Mouse (Mus musculus) midbrain, postnatal 0 days (tissue): ENCODE results near the gene Pak4. TPM values are rescaled to one million over a fixed set of nuclear protein-coding genes. Genes with fewer than 3 reads are reported as not detected.
A peak's percentile ranks its signal among the peaks of the same experiment; 100 is the strongest.
"Not testable (repeated sequence)": the region's sequence is repeated elsewhere in the genome, so short reads cannot be mapped to it uniquely, and the experiment has no call there.

ENCODE experiments used
- ATAC-seq: fragments of 200-750 bp; cut with Nextera tagmentation; 2 replicates; pipeline ENCODE4 v1.8.0; 2017; ENCODE audit warnings: moderate number of reproducible peaks, mild to moderate bottlenecking, moderate TSS enrichment, moderate library complexity; ENCODE audit not compliant: low FRiP score
- DNase-seq: peaks from one replicate; pipeline ENCODE4 v3.0.0-alpha.2; 2015; ENCODE audit warnings: low spot score
- H3K27ac ChIP-seq: fragments of 300-500 bp; sonication (generic); 2 replicates; pipeline ENCODE4 v1.5.1; 2014; ENCODE audit warnings: low read depth, mild to moderate bottlenecking, low read length, mixed read lengths
- H3K27me3 ChIP-seq: fragments of 300-500 bp; sonication (generic); 2 replicates; pipeline ENCODE4 v1.6.1; 2014; ENCODE audit warnings: low read length, control low read depth, mixed read lengths; ENCODE audit not compliant: insufficient read depth
- H3K36me3 ChIP-seq: fragments of 300-500 bp; sonication (generic); 2 replicates; pipeline ENCODE4 v1.6.1; 2014; ENCODE audit warnings: low read length, control low read depth, mixed read lengths; ENCODE audit not compliant: insufficient read depth
- H3K4me1 ChIP-seq: fragments of 300-500 bp; sonication (generic); 2 replicates; pipeline ENCODE4 v1.6.1; 2014; ENCODE audit warnings: mild to moderate bottlenecking, control low read depth, antibody characterized with exemption, low read length, mixed read lengths; ENCODE audit not compliant: insufficient read depth
- H3K4me2 ChIP-seq: fragments of 300-500 bp; sonication (generic); 2 replicates; pipeline ENCODE4 v1.6.1; 2014; ENCODE audit warnings: low read depth, mild to moderate bottlenecking, low read length, mixed read lengths; ENCODE audit not compliant: poor library complexity, severe bottlenecking
- H3K4me3 ChIP-seq: fragments of 300-500 bp; sonication (generic); 2 replicates; pipeline ENCODE4 v1.5.1; 2014; ENCODE audit warnings: low read depth, mild to moderate bottlenecking, low read length, moderate library complexity
- H3K9ac ChIP-seq: fragments of 300-500 bp; sonication (generic); replicated peaks from 2 replicates; pipeline ENCODE4 v1.6.1; 2014; ENCODE audit warnings: mild to moderate bottlenecking, low read length, moderate library complexity, mixed read lengths; ENCODE audit not compliant: poor library complexity, severe bottlenecking
- H3K9me3 ChIP-seq: fragments of 300-500 bp; sonication (generic); 2 replicates; pipeline ENCODE4 v1.6.1; 2016; ENCODE audit warnings: low read length, control low read depth
- CTCF ChIP-seq: IDR thresholded peaks from 2 replicates; pipeline ENCODE4 v1.5.1; 2016; ENCODE audit warnings: antibody characterized with exemption, mild to moderate bottlenecking
- WGBS: fragments of 180-500 bp; shearing (Covaris S2); extraction: QIAGEN DNeasy Blood & Tissue Kit; methylation state at CpG from one replicate; pipeline ENCODE4 v1.1.7; 2014; 5-methylcytosine and 5-hydroxymethylcytosine counted together
- polyA plus RNA-seq: library from polyadenylated mRNA; unstranded; fragments of >200 nt; fragmentation: Nextera tagmentation; extraction: Ambion mirVana; gene quantifications from 2 replicates; pipeline ENCODE4 v1.2.1, GENCODE M21; 2015
- total RNA-seq: library from RNA; depleted of rRNA; stranded (reverse); fragments of >200 nt; gene quantifications from 2 replicates; pipeline ENCODE4 v1.2.3, GENCODE M21; 2014

Pak4 gene
- total and polyA plus RNA-seq, 2 experiments from 2014 or later = 8.9 to 19.8 TPM

GRCm38 (mm10) chr7:28545048-28545890 lies 52.7 kb downstream of the Pak4 start:
- no peak overlapping the region for H3K27ac ChIP-seq

DNA sequence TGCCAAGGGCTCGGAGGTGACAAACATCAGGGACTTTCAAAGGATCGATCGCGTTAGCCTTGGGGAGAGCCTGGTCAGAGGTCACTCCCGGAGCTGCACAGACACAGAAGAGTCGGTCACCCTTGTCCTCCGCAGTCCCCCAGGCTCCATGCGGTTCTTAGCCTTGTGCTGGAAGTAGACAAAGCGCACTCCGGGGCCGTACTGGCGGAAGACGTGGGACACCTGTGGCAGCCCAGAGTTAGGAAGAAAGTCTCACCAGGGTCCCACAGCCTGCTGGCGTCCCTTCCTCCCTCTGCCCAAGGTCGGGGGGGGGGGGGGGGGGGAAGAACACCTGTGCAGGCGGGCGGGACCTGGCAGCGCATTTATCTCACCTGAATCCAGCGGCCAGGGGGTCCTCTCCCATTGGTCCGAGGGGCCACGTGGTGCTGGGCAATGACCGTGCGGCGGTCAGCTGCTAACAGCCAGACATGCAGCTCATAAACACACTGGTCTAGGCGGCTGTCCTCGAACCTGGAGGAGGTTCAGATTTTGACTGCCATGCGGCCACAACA lies 53.9 kb downstream of the Pak4 start:
- Histone ChIP-seq H3K36me3 (no peaks in the 10 kb centered on the region), H3K4me3 (peak overlapping the region; percentile 25), H3K9ac (no peak overlapping the region; the same call in 1 of the 2 replicates), H3K27ac (no peak overlapping the region), H3K27me3 (peaks cover 38% of the 10 kb centered on the region), H3K4me2 (peak overlapping the region; percentile 50), H3K4me1 (0 out of 2 replicates have a peak, but pooled peaks cover 2% of the 10 kb centered on the region), H3K9me3 (no peaks in the 10 kb centered on the region)
- ATAC-seq = peak; percentile 42; the same call in 1 of the 2 replicates
- 5% methylated on average over 23 of the region's 27 CpGs for WGBS
- no peak for DNase-seq
- TF ChIP-seq CTCF = no peak

More at GRCm38 (mm10) chr7:28545048-28545890, 52.7 kb downstream of the Pak4 start:
- no peak overlapping the region for H3K9ac ChIP-seq
- no peaks in the 10 kb centered on the region for H3K36me3 ChIP-seq
- H3K4me3 ChIP-seq = no peak overlapping the region
- 31% methylated on average over 13 of the region's 14 CpGs for WGBS
- DNase-seq (peak; percentile 28), ATAC-seq (no peak)
- 0 out of 2 replicates have a peak, but pooled peaks cover 2% of the 10 kb centered on the region for H3K4me1 ChIP-seq
- TF ChIP-seq CTCF = no peak
- H3K27me3 ChIP-seq = peaks cover 38% of the 10 kb centered on the region
- no peaks in the 10 kb centered on the region for H3K9me3 ChIP-seq
- no peak overlapping the region for H3K4me2 ChIP-seq

- H3K4me1 ChIP-seq = no peaks in the 10 kb centered on the region
- DNase-seq (no peak), ATAC-seq (no peak)
- H3K36me3 ChIP-seq = no peaks in the 10 kb centered on the region
- WGBS = 80% methylated on average over 4 of the region's 4 CpGs
- no peaks in the 10 kb centered on the region for H3K9me3 ChIP-seq
- no peak within 1 kb of the TSS for H3K27ac ChIP-seq
- no peak within 1 kb of the TSS for H3K9ac ChIP-seq
- peaks cover 15% of the 10 kb centered on the region; the same call in 1 of the 2 replicates for H3K27me3 ChIP-seq
- H3K4me2 ChIP-seq = no peak within 1 kb of the TSS
- no peak for TF ChIP-seq CTCF
- no peak within 1 kb of the TSS for H3K4me3 ChIP-seq
Measured at GRCm38 (mm10) chr7:28540526-28540925, 57.5 kb downstream of the Pak4 start, which contains the start of gene Sycn. Gene Sycn (plus strand): TSS chr7:28540885.

DNA sequence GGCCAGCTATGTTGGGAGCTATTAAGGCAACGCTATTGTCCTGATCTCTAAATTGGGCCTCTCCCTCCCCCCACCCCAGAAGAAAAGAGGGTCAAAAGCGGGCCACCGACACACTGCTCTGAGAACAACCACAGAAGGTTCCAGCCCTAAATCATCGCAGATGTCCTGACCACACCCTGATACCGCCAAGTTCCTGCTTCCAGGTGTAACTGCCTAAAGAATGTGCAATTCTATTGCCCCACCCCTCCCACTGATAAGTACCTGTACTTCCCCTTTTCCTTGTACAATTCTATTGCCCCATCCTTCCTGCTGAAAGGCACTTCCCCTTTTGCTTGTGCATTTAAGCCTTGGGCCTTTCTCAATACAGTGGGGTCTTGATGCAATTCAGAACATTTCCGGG lies 59.1 kb downstream of the Pak4 start:
- H3K9ac ChIP-seq, DNase-seq, H3K9me3 ChIP-seq, H3K27me3 ChIP-seq, H3K27ac ChIP-seq, ATAC-seq, H3K4me2 ChIP-seq, H3K4me3 ChIP-seq, H3K4me1 ChIP-seq, H3K36me3 ChIP-seq: not testable (repeated sequence)
- 95% methylated on average over 6 of the region's 6 CpGs for WGBS

- Histone ChIP-seq H3K4me3 (no peak overlapping the region), H3K36me3 (no peaks in the 10 kb centered on the region), H3K9me3 (no peaks in the 10 kb centered on the region), H3K4me2 (no peak overlapping the region), H3K27me3 (peaks cover 3% of the 10 kb centered on the region; the same call in 1 of the 2 replicates), H3K9ac (no peak overlapping the region), H3K4me1 (no peaks in the 10 kb centered on the region), H3K27ac (no peak overlapping the region)
- DNase-seq (no peak), ATAC-seq (no peak)
- no peak for TF ChIP-seq CTCF
- 71% methylated on average over 8 of the region's 8 CpGs for WGBS
Measured at GRCm38 (mm10) chr7:28532005-28532404, 66.0 kb downstream of the Pak4 start.
